Mouse (Mus musculus) gastrocnemius, adult 2 months (tissue): ENCODE measurements around the gene Tub. TPM values are rescaled to one million over a fixed set of nuclear protein-coding genes. Genes with fewer than 3 reads are reported as not detected.

Source experiments
- DNase-seq: peaks from one replicate; pipeline ENCODE4 v3.0.0; 2022
- H3K27ac ChIP-seq: fragments of 200-600 bp; 2 replicates; pipeline ENCODE4 v1.8.1; 2022; ENCODE audit warnings: mild to moderate bottlenecking
- H3K4me3 ChIP-seq: fragments of 200-600 bp; 2 replicates; pipeline ENCODE4 v1.8.1; 2022; ENCODE audit warnings: mild to moderate bottlenecking, moderate library complexity
- CTCF ChIP-seq: fragments of 200-600 bp; IDR thresholded peaks from 2 replicates; pipeline ENCODE4 v1.8.1; 2022; ENCODE audit warnings: antibody characterized with exemption, mild to moderate bottlenecking, moderate library complexity
- intact Hi-C: fragments of 180-260 bp; cut with DNase I; formaldehyde crosslinking; loops from one replicate; pipeline ENCODE4 v1.15.1; 2025
- total RNA-seq, 2 experiments: library from RNA; stranded (reverse); gene quantifications; 2 replicates each; pipeline ENCODE4 v1.2.3; 2021

The Tub gene
- total RNA-seq, 2 experiments from 2014 or later = 0.41 to 0.67 TPM

DNA sequence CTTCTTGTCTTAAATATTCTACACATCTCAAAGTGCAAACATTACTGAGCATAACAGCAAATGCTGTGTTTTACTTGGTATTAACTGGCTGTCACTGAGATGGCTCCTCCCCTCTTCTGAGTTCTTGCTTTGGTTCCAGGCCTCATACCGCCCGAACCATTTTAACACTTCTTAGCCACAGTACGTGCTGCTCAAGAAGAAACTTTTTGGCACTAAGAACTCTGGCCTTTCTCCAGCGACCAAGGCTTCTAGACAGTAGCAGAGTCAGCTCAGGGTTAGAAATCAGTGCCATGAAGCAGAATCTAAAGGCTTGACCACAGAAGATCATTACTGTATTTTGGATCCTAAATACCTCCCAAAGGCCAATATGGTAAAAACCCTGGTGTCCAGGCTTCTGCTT, 119.5 kb downstream of the Tub start:
- no peak overlapping the region for H3K4me3 ChIP-seq
- no peak overlapping the region for H3K27ac ChIP-seq
- TF ChIP-seq CTCF = no peak
- no peak for DNase-seq
- intact Hi-C loops = no loop called here

DNA sequence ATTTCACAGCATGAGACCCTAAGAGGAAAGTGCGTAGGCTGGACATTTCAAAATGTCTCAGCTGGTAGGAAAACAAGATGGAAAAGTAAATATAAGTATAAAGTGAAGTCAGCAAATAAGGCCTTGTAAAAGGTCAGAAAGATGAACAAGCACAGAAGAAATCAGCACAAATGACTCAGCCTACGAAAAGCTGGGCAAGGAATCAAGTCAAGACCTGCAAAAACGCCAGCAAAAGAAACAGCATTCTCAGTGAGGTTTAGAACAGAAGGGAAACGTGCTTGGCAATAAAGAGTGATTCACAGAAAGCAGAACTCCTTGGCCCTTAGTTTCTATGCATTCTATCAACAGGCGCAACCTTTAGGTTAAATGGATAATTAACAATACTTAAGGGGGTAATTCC, 122.2 kb downstream of the Tub start:
- intact Hi-C loops = no loop called here
- no peak overlapping the region for H3K4me3 ChIP-seq
- no peak for TF ChIP-seq CTCF
- no peak overlapping the region for H3K27ac ChIP-seq
- DNase-seq = no peak

GRCm38 (mm10) chr7:109082269-109083112, 132.4 kb downstream of the Tub start:
- intact Hi-C loops = no loop called here
- no peak for DNase-seq
- TF ChIP-seq CTCF = no peak
- no peak overlapping the region for H3K27ac ChIP-seq
- H3K4me3 ChIP-seq = peak overlapping the region; percentile 80

GRCm38 (mm10) chr7:109083113-109083812, 133.1 kb downstream of the Tub start, which contains the start of gene Ric3:
TSS of gene Ric3 (minus strand) at chr7:109083331.
- Histone ChIP-seq H3K4me3 (peak within 1 kb of the TSS; percentile 80), H3K27ac (0 out of 2 replicates have a peak within 1 kb of the TSS, but pooled peaks have one; percentile 31)
- TF ChIP-seq CTCF = no peak
- peak; percentile 63 for DNase-seq
- intact Hi-C loops = no loop called here

DNA sequence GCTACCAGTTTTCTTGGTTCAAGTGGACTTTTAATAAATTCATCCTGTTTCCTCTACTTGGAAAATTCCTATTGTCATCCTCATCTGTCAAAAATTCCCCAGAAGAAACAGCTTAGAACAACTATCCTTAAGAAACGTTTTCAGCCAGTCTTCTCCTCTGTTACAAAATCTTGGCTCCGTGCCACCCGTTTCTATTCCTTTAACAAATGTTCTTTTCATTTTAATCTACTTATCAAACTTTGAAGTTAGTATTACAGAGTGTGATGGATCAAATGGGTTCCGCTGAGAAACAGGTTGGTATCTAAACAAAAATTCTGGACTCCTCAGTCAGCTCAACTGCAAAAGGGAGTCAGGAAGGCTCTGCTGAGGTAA, 133.7 kb downstream of the Tub start:
- no peak for DNase-seq
- no peak for TF ChIP-seq CTCF
- no peak overlapping the region for H3K27ac ChIP-seq
- intact Hi-C loops = no loop called here
- no peak overlapping the region for H3K4me3 ChIP-seq

Other genes starting within 250 kb of the Tub start
- gene Olfr512, start 237.0 kb upstream of the Tub start, total RNA-seq = not detected
- gene Olfr513, start 199.4 kb upstream of the Tub start, total RNA-seq = not detected
- gene Olfr514, start 124.3 kb upstream of the Tub start, total RNA-seq = not detected
- gene Olfr516, start 99.8 kb upstream of the Tub start, total RNA-seq = not detected
- not detected for gene Olfr517, start 78.0 kb upstream of the Tub start, total RNA-seq
- not detected for gene Olfr518, start 65.3 kb upstream of the Tub start, total RNA-seq
- not detected for gene Olfr519, start 55.9 kb upstream of the Tub start, total RNA-seq
- gene Nlrp10, start 20.2 kb upstream of the Tub start, total RNA-seq = 1 to 10 TPM; 2.3 to 2.5 TPM
- 100 to 1,000 TPM; 122 to 125 TPM for gene Eif3f, start 15.9 kb upstream of the Tub start, total RNA-seq
- 1 to 10 TPM; 1.7 to 2.1 TPM for gene Ric3, start 133.0 kb downstream of the Tub start, total RNA-seq
- gene Lmo1, start 224.9 kb downstream of the Tub start, total RNA-seq = 1 to 10 TPM; 2.3 TPM